Mouse (Mus musculus) right cerebral cortex, postnatal 25 days (tissue): ENCODE measurements around the gene Pgk2.
"Not testable (repeated sequence)": the region's sequence is repeated elsewhere in the genome, so short reads cannot be mapped to it uniquely, and the experiment has no call there.

Experiments
- DNase-seq: peaks from one replicate; pipeline ENCODE4 v3.0.0; 2022

Pgk2 gene

GRCm38 (mm10) chr17:40208540-40208939 is at the start of gene Pgk2:
Gene Pgk2 (minus strand): TSS chr17:40208640.
- no peak for DNase-seq

DNA sequence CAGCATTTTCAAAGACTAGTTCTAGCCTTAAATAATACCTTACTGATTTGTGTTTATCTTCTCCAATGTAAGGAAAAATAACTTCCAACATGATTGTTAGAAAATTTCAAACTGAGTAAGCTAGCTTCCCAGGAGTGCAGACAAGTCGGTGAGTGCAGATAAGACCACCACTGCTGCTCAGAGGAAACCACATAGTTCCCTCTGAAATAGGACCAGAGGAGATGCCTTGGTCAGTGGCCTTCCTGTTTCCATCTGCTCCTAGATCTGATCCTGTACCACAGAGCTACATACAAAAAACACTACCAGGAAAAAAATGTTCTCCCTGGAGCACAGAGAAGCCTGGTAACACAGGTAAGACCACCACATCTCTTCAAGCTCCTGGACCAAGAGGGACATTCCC is 44.0 kb upstream of the Pgk2 start:
- no peak for DNase-seq

GRCm38 (mm10) chr17:40242135-40242534 is 33.7 kb upstream of the Pgk2 start, which contains the start of gene Crisp3:
Gene Crisp3 (minus strand): TSS chr17:40242288.
- no peak for DNase-seq

- DNase-seq: not testable (repeated sequence)
These were observed 6.6 kb downstream of the Pgk2 start for GRCm38 (mm10) chr17:40201803-40202202.

- DNase-seq: not testable (repeated sequence)
These were observed 18.2 kb downstream of the Pgk2 start for GRCm38 (mm10) chr17:40190192-40190591.

GRCm38 (mm10) chr17:40157729-40158359 is 50.6 kb downstream of the Pgk2 start:
- DNase-seq: not testable (repeated sequence)
